Mouse (Mus musculus) forebrain, embryonic 10.5 days (tissue): ENCODE measurements around the gene Hamp2. TPM values are rescaled to one million over a fixed set of nuclear protein-coding genes. Genes with fewer than 3 reads are reported as not detected.

Experiments used
- DNase-seq: peaks from one replicate; pipeline ENCODE4 v3.0.0-alpha.2; 2017; ENCODE audit warnings: low spot score; ENCODE audit errors: extremely low spot score
- H3K27ac ChIP-seq: fragments of 300-500 bp; sonication (generic); 2 replicates; pipeline ENCODE4 v1.5.1; 2016; ENCODE audit warnings: mild to moderate bottlenecking
- H3K27me3 ChIP-seq: fragments of 300-500 bp; sonication (generic); 2 replicates; pipeline ENCODE4 v1.6.1; 2016; ENCODE audit warnings: mild to moderate bottlenecking; ENCODE audit not compliant: poor library complexity, severe bottlenecking
- H3K36me3 ChIP-seq: fragments of 300-500 bp; sonication (generic); replicated peaks from 2 replicates; pipeline ENCODE4 v1.6.1; 2016; ENCODE audit warnings: mild to moderate bottlenecking, moderate library complexity
- H3K4me1 ChIP-seq: fragments of 300-500 bp; sonication (generic); 2 replicates; pipeline ENCODE4 v1.6.1; 2016
- H3K4me3 ChIP-seq: fragments of 300-500 bp; sonication (generic); 2 replicates; pipeline ENCODE4 v1.5.1; 2016; ENCODE audit warnings: mild to moderate bottlenecking, moderate library complexity
- H3K9me3 ChIP-seq: fragments of 300-500 bp; sonication (generic); 2 replicates; pipeline ENCODE4 v1.6.1; 2016; ENCODE audit warnings: mild to moderate bottlenecking, moderate library complexity
- WGBS: fragments of 180-500 bp; shearing (Covaris S2); methylation state at CpG from one replicate; pipeline ENCODE4 v1.1.7; 2016; 5-methylcytosine and 5-hydroxymethylcytosine counted together
- polyA plus RNA-seq: library from polyadenylated mRNA; unstranded; fragments of >200 nt; fragmentation: Nextera tagmentation; extraction: Ambion mirVana; gene quantifications from 2 replicates; pipeline ENCODE4 v1.2.1, GENCODE M21; 2016

Gene Hamp2
- polyA plus RNA-seq, 1 experiment from 2014 or later = not detected

- DNase-seq = no peak
- H3K9me3 ChIP-seq = no peaks in the 10 kb centered on the region
- peaks cover 14% of the 10 kb centered on the region for H3K4me1 ChIP-seq
- 84% methylated on average over 6 of the region's 6 CpGs for WGBS
- no peak overlapping the region for H3K4me3 ChIP-seq
- peaks cover 18% of the 10 kb centered on the region; the same call in 1 of the 2 replicates for H3K27me3 ChIP-seq
- H3K27ac ChIP-seq = no peak overlapping the region
- no peaks in the 10 kb centered on the region for H3K36me3 ChIP-seq
Observed at GRCm38 (mm10) chr7:30909773-30910172, 14.7 kb downstream of the Hamp2 start.

- Histone ChIP-seq H3K27me3 (peaks cover 18% of the 10 kb centered on the region; the same call in 1 of the 2 replicates), H3K27ac (no peak overlapping the region), H3K36me3 (no peaks in the 10 kb centered on the region), H3K4me1 (peaks cover 13% of the 10 kb centered on the region), H3K4me3 (peak overlapping the region; percentile 49), H3K9me3 (no peaks in the 10 kb centered on the region)
- 25% methylated on average over 16 of the region's 17 CpGs for WGBS
- DNase-seq = no peak
Observed at GRCm38 (mm10) chr7:30908992-30909431, 15.5 kb downstream of the Hamp2 start.

GRCm38 (mm10) chr7:30908277-30908991 lies 16.0 kb downstream of the Hamp2 start:
- H3K9me3 ChIP-seq = no peaks in the 10 kb centered on the region
- peak overlapping the region; percentile 49 for H3K4me3 ChIP-seq
- under 1% methylated on average over 24 of the region's 26 CpGs for WGBS

DNA sequence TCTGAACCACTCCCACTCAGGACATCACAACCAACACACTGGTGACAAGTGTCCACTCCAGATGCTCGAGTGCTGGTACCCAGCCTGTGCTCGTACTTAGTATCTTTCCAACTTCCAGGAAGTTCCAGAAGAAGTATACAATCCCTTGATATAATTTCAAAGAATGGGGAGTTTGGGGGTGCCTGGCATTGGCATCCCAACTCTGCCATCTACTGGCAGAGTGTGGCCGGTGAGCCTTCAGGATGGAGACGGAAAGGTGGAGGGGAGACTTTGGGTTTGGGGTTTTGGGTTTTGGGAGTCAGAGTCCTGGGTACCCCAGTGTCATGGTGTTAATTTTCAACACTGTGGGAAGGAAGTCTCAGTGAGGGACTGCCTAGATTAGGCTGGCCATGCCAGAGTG lies 20.4 kb downstream of the Hamp2 start:
- no peak for DNase-seq
- no peaks in the 10 kb centered on the region for H3K36me3 ChIP-seq
- H3K4me3 ChIP-seq = no peak overlapping the region
- no peak overlapping the region for H3K27ac ChIP-seq
- no peaks in the 10 kb centered on the region for H3K9me3 ChIP-seq
- H3K27me3 ChIP-seq = peaks cover 14% of the 10 kb centered on the region; the same call in 1 of the 2 replicates
- WGBS = 57% methylated on average over 4 of the region's 4 CpGs
- peaks cover 17% of the 10 kb centered on the region for H3K4me1 ChIP-seq

More at GRCm38 (mm10) chr7:30908277-30908991, 16.0 kb downstream of the Hamp2 start:
- H3K27ac ChIP-seq = no peak overlapping the region
- no peaks in the 10 kb centered on the region for H3K36me3 ChIP-seq
- peak; percentile 60 for DNase-seq
- H3K4me1 ChIP-seq = peaks cover 13% of the 10 kb centered on the region
- peaks cover 18% of the 10 kb centered on the region; the same call in 1 of the 2 replicates for H3K27me3 ChIP-seq

GRCm38 (mm10) chr7:30895217-30895616 lies 29.3 kb downstream of the Hamp2 start:
- 92% methylated on average over 3 of the region's 3 CpGs for WGBS
- no peak for DNase-seq

GRCm38 (mm10) chr7:30892515-30892914 lies 32.0 kb downstream of the Hamp2 start:
- Histone ChIP-seq H3K27ac (0 out of 2 replicates have a peak overlapping the region, but pooled peaks have one; percentile 20), H3K36me3 (no peaks in the 10 kb centered on the region), H3K9me3 (no peaks in the 10 kb centered on the region), H3K27me3 (no peaks in the 10 kb centered on the region), H3K4me3 (no peak overlapping the region), H3K4me1 (peaks cover 9% of the 10 kb centered on the region)
- no peak for DNase-seq
- WGBS = 72% methylated on average over 3 of the region's 3 CpGs

More at GRCm38 (mm10) chr7:30895217-30895616, 29.3 kb downstream of the Hamp2 start:
- no peak overlapping the region for H3K4me3 ChIP-seq
- no peak overlapping the region for H3K27ac ChIP-seq
- no peaks in the 10 kb centered on the region for H3K9me3 ChIP-seq
- H3K27me3 ChIP-seq = no peaks in the 10 kb centered on the region
- no peaks in the 10 kb centered on the region for H3K36me3 ChIP-seq
- H3K4me1 ChIP-seq = peaks cover 20% of the 10 kb centered on the region

GRCm38 (mm10) chr7:30891746-30892145 lies 32.7 kb downstream of the Hamp2 start:
- no peak for DNase-seq
- no peaks in the 10 kb centered on the region for H3K36me3 ChIP-seq
- no peak overlapping the region for H3K27ac ChIP-seq
- peaks cover 9% of the 10 kb centered on the region for H3K4me1 ChIP-seq
- no peaks in the 10 kb centered on the region for H3K9me3 ChIP-seq
- WGBS = 87% methylated on average over 9 of the region's 9 CpGs
- H3K4me3 ChIP-seq = no peak overlapping the region
- no peaks in the 10 kb centered on the region for H3K27me3 ChIP-seq

DNA sequence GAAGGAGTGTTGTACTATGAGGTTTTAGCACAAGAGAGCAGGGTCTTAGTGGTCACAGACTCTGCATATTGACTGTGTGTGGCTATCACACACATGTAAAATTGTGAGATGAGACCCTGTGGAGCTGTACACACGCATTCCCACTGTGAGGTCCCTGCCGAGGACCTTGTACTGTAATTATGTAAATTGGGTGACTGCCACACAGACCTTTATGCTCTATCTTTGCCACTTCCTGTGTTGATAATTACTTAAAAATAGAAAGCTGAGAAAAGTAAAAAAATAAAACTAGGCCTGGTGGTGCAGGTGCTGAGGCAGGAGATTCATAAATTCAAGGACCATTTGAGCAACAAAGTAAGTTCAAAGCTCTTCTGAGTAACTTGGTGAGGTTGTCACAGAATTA lies 33.8 kb downstream of the Hamp2 start:
- Histone ChIP-seq H3K27me3 (no peaks in the 10 kb centered on the region), H3K9me3 (no peaks in the 10 kb centered on the region), H3K27ac (no peak overlapping the region), H3K4me1 (peaks cover 9% of the 10 kb centered on the region), H3K36me3 (no peaks in the 10 kb centered on the region), H3K4me3 (no peak overlapping the region)
- no peak for DNase-seq
- 91% methylated on average over 2 of the region's 2 CpGs for WGBS

GRCm38 (mm10) chr7:30888786-30889185 lies 35.7 kb downstream of the Hamp2 start:
- H3K4me1 ChIP-seq = peaks cover 9% of the 10 kb centered on the region
- WGBS = 89% methylated on average over 7 of the region's 7 CpGs
- no peaks in the 10 kb centered on the region for H3K36me3 ChIP-seq
- no peak for DNase-seq
- H3K27me3 ChIP-seq = no peaks in the 10 kb centered on the region
- no peak overlapping the region for H3K27ac ChIP-seq
- H3K4me3 ChIP-seq = no peak overlapping the region
- no peaks in the 10 kb centered on the region for H3K9me3 ChIP-seq

- Histone ChIP-seq H3K36me3 (no peaks in the 10 kb centered on the region), H3K4me1 (peaks cover 4% of the 10 kb centered on the region), H3K9me3 (peaks cover under 1% of the 10 kb centered on the region; the same call in 1 of the 2 replicates), H3K27ac (no peak overlapping the region), H3K4me3 (no peak overlapping the region), H3K27me3 (no peaks in the 10 kb centered on the region)
- 86% methylated on average over 14 of the region's 14 CpGs for WGBS
- DNase-seq = no peak
Observed at GRCm38 (mm10) chr7:30887568-30888188, 36.8 kb downstream of the Hamp2 start.

DNA sequence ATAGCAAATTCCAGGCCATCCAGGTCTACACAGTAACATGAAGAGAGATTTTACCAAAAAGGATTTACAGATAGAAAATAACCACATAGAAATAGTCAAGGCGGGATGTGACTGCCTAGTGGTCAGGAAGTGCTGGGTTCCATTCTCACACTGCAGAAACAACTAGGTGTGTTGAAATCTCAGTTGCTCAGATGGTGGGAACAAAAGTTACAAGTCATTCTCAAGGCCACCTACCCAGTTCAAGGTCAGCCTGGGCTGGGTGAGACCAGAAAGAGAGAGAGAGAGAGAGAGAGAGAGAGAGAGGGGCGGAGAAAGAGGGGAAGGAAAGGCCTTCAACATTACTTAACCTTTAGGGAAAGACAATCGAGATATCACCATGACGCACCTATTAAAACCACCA lies 37.6 kb downstream of the Hamp2 start:
- Histone ChIP-seq H3K36me3 (no peaks in the 10 kb centered on the region), H3K4me1 (no peaks in the 10 kb centered on the region), H3K4me3 (no peak overlapping the region), H3K27me3 (no peaks in the 10 kb centered on the region), H3K9me3 (peaks cover 5% of the 10 kb centered on the region; the same call in 1 of the 2 replicates), H3K27ac (no peak overlapping the region)
- 81% methylated on average over 4 of the region's 4 CpGs for WGBS
- no peak for DNase-seq

DNA sequence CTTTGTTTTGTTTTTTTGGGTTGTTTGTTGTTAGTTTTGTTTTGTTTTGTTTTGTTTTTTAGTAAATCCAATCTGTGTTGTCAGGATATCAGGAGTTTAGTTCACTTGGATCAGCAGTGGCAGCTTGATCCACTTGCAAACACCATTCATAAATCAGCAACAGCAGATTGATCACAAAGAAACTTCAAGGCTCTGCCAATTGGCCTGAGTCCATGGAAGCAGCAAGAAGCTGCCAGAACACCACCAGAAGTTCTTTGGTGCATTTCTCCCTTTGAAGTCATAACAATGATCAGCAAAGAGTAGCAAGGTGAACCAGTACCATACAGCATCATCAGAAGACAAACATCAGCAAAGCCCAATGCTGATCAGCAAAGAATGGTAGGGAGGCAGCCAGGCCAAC lies 40.4 kb downstream of the Hamp2 start:
- Histone ChIP-seq H3K36me3 (no peaks in the 10 kb centered on the region), H3K4me1 (no peaks in the 10 kb centered on the region), H3K27ac (no peak overlapping the region), H3K4me3 (no peak overlapping the region), H3K27me3 (no peaks in the 10 kb centered on the region), H3K9me3 (peaks cover 5% of the 10 kb centered on the region; the same call in 1 of the 2 replicates)
- DNase-seq = no peak

DNA sequence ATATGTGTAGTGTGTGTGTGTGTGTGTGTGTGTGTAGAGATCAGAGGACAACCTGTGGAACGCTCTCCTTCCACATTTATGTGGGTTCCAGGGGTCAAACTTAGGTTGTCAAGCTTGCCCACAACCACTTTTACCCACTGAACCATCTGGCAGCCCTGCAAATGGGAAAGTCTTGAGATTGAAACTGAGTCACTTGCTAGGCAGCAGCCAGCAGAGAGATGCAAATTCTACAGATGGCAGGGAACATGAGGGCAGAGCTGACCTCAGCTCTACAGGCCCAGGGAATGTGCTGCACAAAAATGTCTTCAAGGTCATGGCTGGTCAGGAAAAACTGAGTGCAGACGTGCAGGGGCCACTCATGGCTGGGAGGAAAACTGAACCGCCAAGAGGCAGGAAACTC lies 43.1 kb downstream of the Hamp2 start:
- whole genome bisulfite sequencing = 91% methylated on average over 3 of the region's 3 CpGs
- H3K9me3 ChIP-seq = peaks cover 5% of the 10 kb centered on the region; the same call in 1 of the 2 replicates
- no peaks in the 10 kb centered on the region for H3K27me3 ChIP-seq
- H3K4me3 ChIP-seq = no peak overlapping the region
- H3K27ac ChIP-seq = no peak overlapping the region
- H3K4me1 ChIP-seq = no peaks in the 10 kb centered on the region
- no peaks in the 10 kb centered on the region for H3K36me3 ChIP-seq
- DNase-seq = no peak
